Mouse (Mus musculus) G1E (cell line): ENCODE data around the gene Steap2. TPM values are rescaled to one million over a fixed set of nuclear protein-coding genes. Genes with fewer than 3 reads are reported as not detected.

Source experiments
- ATAC-seq: 2 replicates; pipeline ENCODE4 v1.8.0; 2016; ENCODE audit warnings: mild to moderate bottlenecking; ENCODE audit not compliant: insufficient number of reproducible peaks, poor library complexity, low FRiP score, severe bottlenecking; ENCODE audit errors: extremely low read depth
- DNase-seq: peaks from one replicate; pipeline ENCODE4 v3.0.0; 2012; ENCODE audit warnings: low spot score
- H3K27me3 ChIP-seq: 2 replicates; pipeline ENCODE4 v1.6.1; 2012; ENCODE audit warnings: mild to moderate bottlenecking, low read length, inconsistent platforms; ENCODE audit not compliant: insufficient read depth
- H3K36me3 ChIP-seq: replicated peaks from 2 replicates; pipeline ENCODE3; 2012; ENCODE audit warnings: mild to moderate bottlenecking, inconsistent platforms
- H3K4me1 ChIP-seq: 2 replicates; pipeline ENCODE4 v1.6.1; 2012; ENCODE audit warnings: low read depth, low read length, inconsistent platforms, mixed read lengths; ENCODE audit not compliant: insufficient read depth
- H3K4me3 ChIP-seq: 2 replicates; pipeline ENCODE4 v1.5.1; 2012; ENCODE audit warnings: low read depth, mild to moderate bottlenecking, inconsistent platforms, low read length, moderate library complexity, mixed read lengths
- H3K9me3 ChIP-seq: replicated peaks from 2 replicates; pipeline ENCODE4 v1.6.1; 2012; ENCODE audit warnings: inconsistent platforms
- CTCF ChIP-seq: IDR thresholded peaks from 2 replicates; pipeline ENCODE4 v1.5.1; 2012; ENCODE audit warnings: low read depth, low read length, inconsistent platforms, mixed read lengths
- GATA1 ChIP-seq: IDR thresholded peaks from 2 replicates; pipeline ENCODE4 v1.6.1; 2012; ENCODE audit warnings: borderline replicate concordance, low read length, inconsistent platforms, mixed read lengths
- GATA2 ChIP-seq: IDR thresholded peaks from 2 replicates; pipeline ENCODE4 v1.6.1; 2012; ENCODE audit warnings: low read depth, low read length, inconsistent platforms, borderline replicate concordance
- POLR2AphosphoS5 ChIP-seq: IDR thresholded peaks from 2 replicates; pipeline ENCODE4 v1.6.1; 2012; ENCODE audit warnings: low read depth, low read length, inconsistent platforms; ENCODE audit not compliant: insufficient replicate concordance
- TAL1 ChIP-seq: conservative IDR thresholded peaks from 2 replicates; pipeline ENCODE4 v1.6.1; 2012; ENCODE audit warnings: low read depth, low read length, inconsistent platforms, mixed read lengths
- polyA plus RNA-seq: library from polyadenylated mRNA; stranded (reverse); fragments of >175 nt; gene quantifications from 2 replicates; pipeline ENCODE4 v1.2.3, GENCODE M21; 2012
- total RNA-seq, 2 experiments: library from RNA; stranded (forward) in 1 of 2; stranded (reverse) in 1 of 2; fragments of 200-1000 nt in 1 of 2; fragments of >200 nt in 1 of 2; fragmentation: Nextera tagmentation in 1 of 2; gene quantifications; 2 replicates each; pipeline ENCODE4 v1.2.3; 2014 to 2017

Gene Steap2
- not detected in 2 replicates for total RNA-seq (2014; fragmentation: Nextera tagmentation)
- total RNA-seq (2017) = 0.06 and 0.27 TPM in 2 replicates
- not detected in 2 replicates for polyA plus RNA-seq

GRCm38 (mm10) chr5:5693956-5694653 lies at the start of gene Steap2:
TSS of gene Steap2 (minus strand) at chr5:5694578.
- no peaks in the 10 kb centered on the region for H3K9me3 ChIP-seq
- ATAC-seq (no peak), DNase-seq (no peak)
- TF ChIP-seq TAL1 (no peak), CTCF (no peak), GATA2 (no peak), GATA1 (no peak), POLR2AphosphoS5 (no peak)
- H3K36me3 ChIP-seq = no peaks in the 10 kb centered on the region
- no peak within 1 kb of the TSS for H3K4me3 ChIP-seq
- H3K4me1 ChIP-seq = no peaks in the 10 kb centered on the region
- H3K27me3 ChIP-seq = peaks cover 13% of the 10 kb centered on the region

DNA sequence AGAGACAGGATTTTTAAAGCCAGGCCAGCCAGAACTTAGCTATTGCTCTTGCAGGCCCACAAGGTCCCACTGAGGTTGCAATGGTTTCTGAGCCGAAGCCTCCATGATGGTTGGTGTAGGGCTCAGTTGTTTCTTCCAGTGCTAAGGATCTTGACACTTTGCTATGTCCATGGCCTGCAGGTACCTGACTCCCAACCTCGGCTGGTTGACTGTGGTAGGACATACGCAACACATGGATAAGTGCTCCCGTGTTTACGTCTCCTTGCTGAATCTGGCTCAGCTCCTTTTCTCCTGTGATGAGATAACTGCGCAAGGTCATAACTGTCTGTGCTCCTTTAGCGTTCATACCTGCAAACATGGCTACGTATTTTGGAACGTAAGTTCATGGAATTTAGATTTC lies 40.1 kb upstream of the Steap2 start:
- ATAC-seq = no peak
- no peak for DNase-seq
- H3K4me1 ChIP-seq = no peaks in the 10 kb centered on the region

DNA sequence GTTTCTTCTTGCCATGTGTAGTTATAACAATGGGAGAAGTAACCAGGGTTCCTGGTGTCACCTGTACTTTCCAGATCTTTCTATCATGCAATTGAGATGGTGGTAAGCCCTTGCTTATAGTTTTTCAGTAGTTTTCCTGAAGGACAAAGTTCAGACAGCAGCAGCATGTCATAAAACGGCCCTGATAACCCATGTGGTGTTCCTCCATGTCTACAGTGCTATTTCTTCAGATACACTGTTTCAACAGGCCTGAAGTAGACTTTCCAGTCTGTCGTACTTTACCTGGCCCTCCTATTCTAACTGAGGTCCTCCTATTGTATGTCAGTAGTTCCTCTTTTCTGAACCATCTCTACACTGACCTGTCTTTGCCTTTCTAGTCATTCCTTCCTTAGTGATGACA lies 38.5 kb upstream of the Steap2 start:
- Histone ChIP-seq H3K4me3 (no peak overlapping the region), H3K9me3 (no peaks in the 10 kb centered on the region), H3K4me1 (no peaks in the 10 kb centered on the region), H3K36me3 (no peaks in the 10 kb centered on the region), H3K27me3 (no peaks in the 10 kb centered on the region; the same call in 1 of the 2 replicates)
- DNase-seq (no peak), ATAC-seq (no peak)
- no peak for TF ChIP-seq GATA2
- no peak for TF ChIP-seq TAL1
- no peak for TF ChIP-seq GATA1
- no peak for TF ChIP-seq POLR2AphosphoS5
- no peak for TF ChIP-seq CTCF

More for the DNA sequence above, 40.1 kb upstream of the Steap2 start:
- Histone ChIP-seq H3K9me3 (no peaks in the 10 kb centered on the region), H3K27me3 (no peaks in the 10 kb centered on the region; the same call in 1 of the 2 replicates), H3K36me3 (no peaks in the 10 kb centered on the region), H3K4me3 (no peak overlapping the region)
- TF ChIP-seq TAL1 (no peak), POLR2AphosphoS5 (no peak), CTCF (no peak)

DNA sequence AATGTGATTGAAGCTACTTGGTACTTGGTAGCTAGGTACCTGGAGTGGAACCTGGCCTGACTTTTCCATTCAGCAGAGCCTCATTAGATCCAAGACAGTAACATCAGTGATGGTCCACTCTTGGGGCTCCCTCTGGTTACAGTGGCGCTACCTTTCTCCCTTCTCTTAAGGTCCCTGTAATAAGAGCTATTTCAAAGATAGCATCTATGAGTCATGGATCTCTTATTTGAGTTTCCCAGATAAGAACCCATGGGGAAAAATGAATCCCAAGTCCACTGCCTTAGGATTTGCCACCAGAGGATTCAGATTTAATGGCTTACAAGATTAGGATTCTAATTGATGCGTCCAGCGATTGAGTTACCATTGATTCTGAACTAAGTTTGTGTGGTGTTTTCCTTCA lies 37.8 kb upstream of the Steap2 start:
- Histone ChIP-seq H3K9me3 (no peaks in the 10 kb centered on the region), H3K36me3 (no peaks in the 10 kb centered on the region), H3K27me3 (no peaks in the 10 kb centered on the region; the same call in 1 of the 2 replicates), H3K4me1 (no peaks in the 10 kb centered on the region), H3K4me3 (no peak overlapping the region)
- no peak for TF ChIP-seq GATA2
- no peak for TF ChIP-seq GATA1
- no peak for TF ChIP-seq CTCF
- no peak for TF ChIP-seq POLR2AphosphoS5
- no peak for TF ChIP-seq TAL1
- no peak for ATAC-seq
- DNase-seq = no peak

DNA sequence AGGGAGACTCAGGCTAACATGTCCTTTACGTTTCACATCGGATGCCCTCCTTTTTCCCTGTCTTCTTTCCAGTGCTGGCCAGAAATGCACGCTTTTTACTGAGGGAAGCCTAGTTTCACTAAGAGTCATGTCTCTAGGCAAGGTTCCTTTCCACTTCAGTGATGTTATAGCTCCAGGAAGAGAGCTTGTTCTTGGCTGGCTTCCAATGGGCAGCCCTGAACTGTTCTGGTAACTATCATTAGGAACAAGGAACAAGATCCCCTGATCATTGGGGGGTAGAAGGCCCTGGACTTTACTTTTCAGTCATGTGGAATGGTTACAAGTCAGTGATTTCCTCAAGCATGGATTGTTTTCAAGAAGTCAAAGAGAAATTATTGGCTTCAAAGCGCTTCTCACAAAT lies 35.5 kb upstream of the Steap2 start:
- Histone ChIP-seq H3K9me3 (no peaks in the 10 kb centered on the region), H3K36me3 (no peaks in the 10 kb centered on the region), H3K4me3 (no peak overlapping the region), H3K4me1 (no peaks in the 10 kb centered on the region), H3K27me3 (no peaks in the 10 kb centered on the region; the same call in 1 of the 2 replicates)
- TF ChIP-seq POLR2AphosphoS5 (no peak), GATA2 (no peak), TAL1 (no peak), GATA1 (no peak)
- ATAC-seq = no peak
- DNase-seq = no peak

GRCm38 (mm10) chr5:5722217-5722616 lies 27.8 kb upstream of the Steap2 start:
- DNase-seq = no peak
- Histone ChIP-seq H3K9me3 (no peaks in the 10 kb centered on the region), H3K4me1 (no peaks in the 10 kb centered on the region), H3K36me3 (no peaks in the 10 kb centered on the region), H3K27me3 (no peaks in the 10 kb centered on the region), H3K4me3 (no peak overlapping the region)
- ATAC-seq = no peak
- TF ChIP-seq POLR2AphosphoS5 (no peak), CTCF (no peak), TAL1 (no peak), GATA2 (no peak), GATA1 (no peak)

DNA sequence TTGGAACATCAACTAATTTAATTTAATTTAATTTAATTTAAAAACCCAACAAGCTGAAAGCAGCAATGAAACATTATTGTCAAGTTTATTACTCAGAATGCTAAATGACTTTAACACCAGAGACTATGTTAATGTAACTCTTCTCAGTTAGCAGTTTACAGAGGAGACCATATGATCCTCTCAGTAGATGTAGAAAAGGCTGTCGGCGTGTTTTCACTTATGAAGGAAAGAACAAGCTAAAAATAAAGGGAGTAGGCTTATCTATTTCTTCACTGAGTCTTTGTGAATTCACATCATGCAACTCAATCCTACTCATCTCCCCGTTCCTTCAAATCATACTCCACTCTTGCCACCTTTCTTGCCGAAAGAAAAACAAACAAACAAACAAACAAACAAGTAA lies 16.7 kb upstream of the Steap2 start:
- no peak for ATAC-seq

More for the DNA sequence above, 16.7 kb upstream of the Steap2 start:
- H3K36me3 ChIP-seq = no peaks in the 10 kb centered on the region
- no peaks in the 10 kb centered on the region for H3K9me3 ChIP-seq
- H3K4me1 ChIP-seq = no peaks in the 10 kb centered on the region
- no peak for TF ChIP-seq CTCF
- no peak for TF ChIP-seq GATA2
- TF ChIP-seq GATA1 = no peak
- TF ChIP-seq TAL1 = no peak
- TF ChIP-seq POLR2AphosphoS5 = no peak
- DNase-seq = no peak
- H3K4me3 ChIP-seq = no peak overlapping the region
- peaks cover 6% of the 10 kb centered on the region; the same call in 1 of the 2 replicates for H3K27me3 ChIP-seq
